Mouse (Mus musculus) C2C12 (cell line): ENCODE data around the gene Efcab6. TPM values are rescaled to one million over a fixed set of nuclear protein-coding genes. Genes with fewer than 3 reads are reported as not detected.
"Not testable (repeated sequence)": the region's sequence is repeated elsewhere in the genome, so short reads cannot be mapped to it uniquely, and the experiment has no call there.

ENCODE experiments used
- H3K27me3 ChIP-seq: one replicate; pipeline ENCODE4 v1.6.1; 2011; ENCODE audit not compliant: control insufficient read depth, insufficient read depth, insufficient read length
- H3K36me3 ChIP-seq: one replicate; pipeline ENCODE4 v1.6.1; 2011; ENCODE audit not compliant: control insufficient read depth, insufficient read depth
- H3K4me3 ChIP-seq: one replicate; pipeline ENCODE4 v1.5.1; 2011; ENCODE audit warnings: mild to moderate bottlenecking, control low read depth; ENCODE audit not compliant: poor library complexity, insufficient read depth, severe bottlenecking
- H3K79me2 ChIP-seq: one replicate; pipeline ENCODE4 v1.6.1; 2011; ENCODE audit not compliant: control insufficient read depth, insufficient read depth
- H3K79me3 ChIP-seq: one replicate; pipeline ENCODE4 v1.6.1; 2011; ENCODE audit warnings: low read depth, control low read depth
- H3ac ChIP-seq: one replicate; pipeline ENCODE3; 2011; ENCODE audit warnings: low read depth; ENCODE audit not compliant: control insufficient read depth, insufficient read length
- CEBPB ChIP-seq: IDR thresholded peaks from one replicate; pipeline ENCODE4 v1.6.1; 2011; ENCODE audit warnings: low read depth, mild to moderate bottlenecking, control low read depth, moderate library complexity
- CTCF ChIP-seq: IDR thresholded peaks from one replicate; pipeline ENCODE4 v1.5.1; 2011; ENCODE audit not compliant: control insufficient read depth, insufficient read depth, insufficient read length
- FOSL1 ChIP-seq: IDR thresholded peaks from one replicate; pipeline ENCODE4 v1.8.0; 2011; ENCODE audit warnings: mild to moderate bottlenecking, low read length; ENCODE audit not compliant: poor library complexity, insufficient read depth, severe bottlenecking
- MAX ChIP-seq: IDR thresholded peaks from one replicate; pipeline ENCODE4 v1.6.1; 2011; ENCODE audit warnings: mild to moderate bottlenecking, control low read depth
- MYOD1 ChIP-seq: IDR thresholded peaks from one replicate; pipeline ENCODE4 v1.6.1; 2011; ENCODE audit warnings: low read depth; ENCODE audit not compliant: control insufficient read depth, insufficient read length
- MYOG ChIP-seq: IDR thresholded peaks from one replicate; pipeline ENCODE4 v1.6.1; 2011; ENCODE audit not compliant: control insufficient read depth, insufficient read length; ENCODE audit errors: extremely low read depth
- USF1 ChIP-seq: IDR thresholded peaks from one replicate; pipeline ENCODE4 v1.6.1; 2011; ENCODE audit warnings: low read depth, mild to moderate bottlenecking, control low read depth, moderate library complexity
- long read RNA-seq, 2 experiments: library from polyadenylated mRNA; unstranded; transcript quantifications; one replicate each; pipeline ENCODE4 v2.0.0; 2019 to 2020
- polyA plus RNA-seq: library from polyadenylated mRNA; unstranded; fragments of >200 nt; fragmentation: generic; extraction: Trizol; gene quantifications from one replicate; pipeline ENCODE4 v1.2.1, GENCODE M21; 2012; ENCODE audit warnings: missing spikeins

Efcab6 gene
- not detected for polyA plus RNA-seq
- long read RNA-seq, experiment 1, result 0 reads
- long read RNA-seq, experiment 2, result 0 reads

DNA sequence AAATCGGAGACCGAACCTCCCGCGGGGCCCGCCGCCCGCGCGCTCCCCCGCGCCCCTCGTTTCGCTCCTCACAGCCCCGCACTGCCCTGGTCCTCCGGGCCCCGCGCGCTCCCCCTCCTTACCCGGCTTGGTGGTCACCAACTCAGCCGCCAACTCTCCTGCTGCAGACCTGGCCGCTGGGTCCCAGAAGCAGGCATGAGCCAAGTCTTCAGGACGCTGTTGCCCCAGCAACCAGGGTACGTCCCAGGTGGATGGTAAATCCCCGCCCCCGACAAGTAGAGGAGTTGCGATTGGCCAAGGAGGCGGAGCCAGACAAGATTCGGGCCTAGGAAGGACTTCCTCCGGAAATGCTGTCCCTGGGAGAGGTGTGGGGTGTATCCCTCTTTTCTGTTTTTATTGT is at the start of gene Efcab6:
TSS of gene Efcab6 (minus strand) at position 240 of the 400 bp plus-strand sequence.
- H3K36me3 ChIP-seq, result no peaks in the 10 kb centered on the region
- TF ChIP-seq MAX (no peak), CEBPB (no peak), CTCF (no peak), USF1 (no peak)
- no peaks in the 10 kb centered on the region for H3K79me2 ChIP-seq
- peaks cover 30% of the 10 kb centered on the region for H3K27me3 ChIP-seq
- H3K79me3 ChIP-seq, result no peaks in the 10 kb centered on the region
- no peak within 1 kb of the TSS for H3K4me3 ChIP-seq
- H3ac ChIP-seq, result no peak within 1 kb of the TSS

DNA sequence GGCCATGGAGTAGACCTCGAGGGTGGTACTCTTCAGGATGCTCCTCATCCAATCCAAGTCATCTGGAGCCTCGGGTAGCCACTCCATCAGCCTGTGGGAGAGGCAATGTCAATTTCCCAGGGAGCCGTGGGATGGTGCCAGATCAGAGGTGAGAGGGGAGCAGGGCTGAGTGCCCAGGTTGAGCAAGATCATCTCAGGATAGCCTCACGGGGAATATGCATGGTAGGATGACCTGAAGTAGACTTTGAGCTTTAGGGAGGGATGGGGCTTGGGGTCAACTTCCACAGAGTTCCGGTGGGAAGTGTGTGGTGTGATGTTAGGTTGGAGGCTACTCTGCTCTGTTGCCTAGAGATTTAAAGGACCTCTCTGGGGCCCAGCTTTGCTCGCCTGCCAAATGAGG is 48.7 kb upstream of the Efcab6 start:
- H3ac ChIP-seq, result no peak overlapping the region
- peaks cover 5% of the 10 kb centered on the region for H3K27me3 ChIP-seq
- H3K4me3 ChIP-seq, result no peak overlapping the region
- TF ChIP-seq CEBPB, result no peak
- TF ChIP-seq CTCF, result no peak
- TF ChIP-seq MAX, result no peak
- TF ChIP-seq FOSL1, result no peak
- TF ChIP-seq USF1, result no peak
- no peak for TF ChIP-seq MYOD1
- H3K79me3 ChIP-seq, result no peaks in the 10 kb centered on the region
- H3K79me2 ChIP-seq, result no peaks in the 10 kb centered on the region
- no peaks in the 10 kb centered on the region for H3K36me3 ChIP-seq

DNA sequence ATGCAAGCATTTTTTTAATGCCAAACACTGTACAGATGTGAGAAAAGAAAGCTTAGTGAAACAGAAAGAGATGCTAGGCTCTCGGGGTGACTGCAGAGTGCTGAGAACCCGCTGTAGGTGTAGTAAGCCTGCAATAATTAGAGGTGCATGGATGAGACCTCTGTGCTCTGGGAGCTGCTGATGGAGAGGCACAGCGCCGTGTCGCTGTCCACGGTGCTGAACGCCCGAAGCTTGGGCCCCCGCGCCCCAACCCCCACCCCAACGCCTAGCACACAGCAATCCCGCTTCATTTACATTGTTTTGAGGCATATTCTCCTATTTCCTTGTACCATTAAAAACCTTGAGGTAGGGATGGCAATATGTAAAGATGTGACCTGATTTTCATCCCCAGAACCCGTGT is 43.7 kb upstream of the Efcab6 start:
- Histone ChIP-seq H3K4me3 (no peak overlapping the region), H3ac (no peak overlapping the region), H3K27me3 (peaks cover 13% of the 10 kb centered on the region), H3K79me2 (no peaks in the 10 kb centered on the region), H3K79me3 (no peaks in the 10 kb centered on the region), H3K36me3 (no peaks in the 10 kb centered on the region)
- no peak for TF ChIP-seq CTCF
- TF ChIP-seq MYOG, result no peak
- no peak for TF ChIP-seq MAX
- TF ChIP-seq FOSL1, result no peak
- no peak for TF ChIP-seq USF1
- TF ChIP-seq CEBPB, result no peak
- no peak for TF ChIP-seq MYOD1

DNA sequence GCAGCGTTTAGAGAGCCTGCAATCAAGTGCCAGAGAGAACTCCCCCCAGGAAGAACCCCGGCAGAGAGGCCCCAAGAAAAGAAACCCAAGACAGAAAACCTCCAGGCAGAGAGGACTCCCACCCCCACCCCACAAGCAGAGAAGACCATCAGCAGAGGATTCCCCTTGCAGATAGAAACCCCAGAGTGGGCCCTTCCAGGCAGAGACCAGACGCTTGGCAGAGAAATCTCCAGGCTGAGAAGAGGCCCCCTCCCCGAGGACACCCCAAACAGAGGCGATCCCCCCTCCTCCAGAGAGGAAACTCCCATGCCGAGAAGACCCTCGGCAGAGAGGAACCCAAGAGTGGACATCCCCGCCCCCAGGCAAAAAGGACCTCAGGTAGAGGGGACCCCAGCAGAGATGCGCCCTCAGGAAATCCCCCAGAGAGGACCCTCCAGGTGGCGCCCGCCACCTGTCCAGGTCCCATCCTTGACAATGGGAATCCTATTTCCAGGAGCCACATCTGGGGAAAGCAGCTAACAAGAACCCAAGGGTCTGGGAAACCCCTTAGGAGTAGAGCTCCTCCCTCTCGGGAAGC is 40.8 kb upstream of the Efcab6 start:
- peaks cover 13% of the 10 kb centered on the region for H3K27me3 ChIP-seq
- no peak for TF ChIP-seq FOSL1
- TF ChIP-seq MYOG, result no peak
- no peak for TF ChIP-seq CEBPB
- no peak for TF ChIP-seq MYOD1
- no peak for TF ChIP-seq USF1
- TF ChIP-seq CTCF, result no peak
- TF ChIP-seq MAX, result no peak

DNA sequence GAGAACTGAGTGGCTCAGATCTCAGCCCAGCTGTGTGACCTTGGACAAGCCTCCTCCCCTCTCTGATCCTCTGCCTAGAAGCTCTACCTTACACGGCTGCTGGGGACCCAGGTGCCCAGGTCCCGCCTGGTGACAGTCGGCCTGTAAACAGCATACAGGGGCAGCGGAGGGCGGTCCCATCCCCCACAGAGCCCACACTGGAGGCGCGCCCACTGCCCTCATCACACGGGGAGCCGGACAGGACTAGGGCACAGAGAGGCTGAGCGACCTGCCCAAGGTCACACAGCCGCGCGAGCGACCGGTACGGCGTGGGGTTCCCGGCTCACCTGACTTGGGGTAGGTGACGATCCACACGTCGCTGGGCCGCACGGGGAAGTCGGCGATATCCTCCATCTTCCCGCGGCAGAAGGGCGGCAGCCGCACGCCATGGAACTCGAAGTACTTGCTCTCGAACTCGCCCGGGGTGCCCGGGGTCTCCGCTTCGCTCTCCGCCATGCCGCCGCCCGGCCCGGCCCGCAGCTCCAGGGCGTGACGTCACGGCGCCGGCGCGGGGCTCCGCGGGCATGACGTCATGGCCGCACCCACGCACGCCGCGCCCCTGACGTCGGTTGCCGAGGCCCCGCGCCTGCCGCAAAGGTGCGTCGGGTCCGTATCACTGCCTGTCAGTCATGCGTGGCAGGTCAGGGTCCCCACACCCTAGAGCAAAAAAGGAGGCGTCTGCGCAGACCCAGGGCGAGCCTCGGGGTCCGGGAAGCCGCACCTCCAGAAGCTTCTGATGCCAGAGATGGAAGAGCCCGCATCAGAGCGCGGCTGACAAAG is 40.1 kb upstream of the Efcab6 start, which contains the start of gene Sult4a1:
TSS of gene Sult4a1 (minus strand) at position 650 of the 819 bp plus-strand sequence.
- TF ChIP-seq USF1 (no peak), CTCF (no peak), FOSL1 (no peak), MYOG (no peak), MAX (no peak), CEBPB (no peak), MYOD1 (no peak)
- no peaks in the 10 kb centered on the region for H3K36me3 ChIP-seq
- H3K4me3 ChIP-seq, result no peak within 1 kb of the TSS
- H3K79me2 ChIP-seq, result no peaks in the 10 kb centered on the region
- no peaks in the 10 kb centered on the region for H3K79me3 ChIP-seq
- H3K27me3 ChIP-seq, result peaks cover 18% of the 10 kb centered on the region
- no peak within 1 kb of the TSS for H3ac ChIP-seq

More for the DNA sequence above, 40.8 kb upstream of the Efcab6 start:
- Histone ChIP-seq H3K4me3 (no peak overlapping the region), H3K79me3 (no peaks in the 10 kb centered on the region), H3K79me2 (no peaks in the 10 kb centered on the region), H3ac (no peak overlapping the region), H3K36me3 (no peaks in the 10 kb centered on the region)

DNA sequence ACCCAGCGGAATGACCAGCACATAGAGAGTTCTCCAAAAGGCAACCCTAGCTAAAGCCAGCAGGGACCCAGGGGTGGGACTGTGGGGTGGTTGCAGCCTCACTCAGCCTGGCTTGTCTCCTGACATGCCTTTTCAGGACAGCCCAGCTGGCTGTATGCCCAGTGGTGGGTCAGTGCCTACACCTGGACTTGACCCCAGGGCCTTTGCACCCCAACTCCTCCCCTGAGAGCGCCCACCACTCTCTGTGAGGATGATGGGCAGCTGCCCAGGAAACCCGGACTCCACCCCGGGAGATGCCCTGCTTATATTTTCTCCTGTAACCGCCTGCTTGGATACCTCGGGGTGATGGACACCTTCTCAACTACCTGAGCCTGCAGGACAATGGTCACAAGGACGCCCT is 39.4 kb upstream of the Efcab6 start:
- Histone ChIP-seq H3K79me2 (no peaks in the 10 kb centered on the region), H3K36me3 (no peaks in the 10 kb centered on the region), H3K27me3 (peaks cover 23% of the 10 kb centered on the region), H3K79me3 (no peaks in the 10 kb centered on the region), H3K4me3 (no peak overlapping the region), H3ac (no peak overlapping the region)
- TF ChIP-seq MYOD1, result no peak
- no peak for TF ChIP-seq CEBPB
- TF ChIP-seq MYOG, result no peak
- TF ChIP-seq USF1, result no peak
- TF ChIP-seq MAX, result no peak
- TF ChIP-seq FOSL1, result no peak
- TF ChIP-seq CTCF, result no peak

DNA sequence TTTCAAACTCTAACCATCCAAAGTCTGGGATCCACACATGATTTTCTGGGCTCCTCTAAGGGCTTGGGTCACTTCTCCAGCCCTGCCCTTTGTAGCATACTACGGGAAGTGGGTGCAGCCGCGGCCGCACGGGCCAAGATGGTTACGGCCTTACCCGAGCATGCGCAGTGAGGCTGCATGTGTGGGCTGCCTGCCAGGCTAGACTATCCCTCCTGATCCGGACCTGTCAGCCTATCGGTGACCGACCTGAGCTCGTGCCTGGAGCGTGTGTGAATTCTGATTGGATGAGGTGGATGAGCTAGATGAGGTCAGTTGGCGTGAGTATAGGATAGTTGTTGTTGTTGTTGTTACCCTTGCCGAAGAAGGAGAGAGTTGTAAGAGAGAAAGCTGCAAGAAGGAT is 32.4 kb upstream of the Efcab6 start:
- H3K27me3 ChIP-seq, result peaks cover 42% of the 10 kb centered on the region
- H3ac ChIP-seq, H3K36me3 ChIP-seq, H3K79me2 ChIP-seq, H3K79me3 ChIP-seq, H3K4me3 ChIP-seq: not testable (repeated sequence)
